Mouse (Mus musculus) cortical plate, adult 2 months (tissue): ENCODE measurements around the gene Caap1.

ENCODE experiments used
- CTCF ChIP-seq: fragments of 200-500 bp; IDR thresholded peaks from 2 replicates; pipeline ENCODE4 v1.5.1; 2011; ENCODE audit warnings: mild to moderate bottlenecking, control low read depth, low read length; ENCODE audit not compliant: insufficient read depth; ENCODE audit errors: extremely low read depth
- POLR2A ChIP-seq: fragments of 200-500 bp; IDR thresholded peaks from 2 replicates; pipeline ENCODE4 v1.6.1; 2011; ENCODE audit warnings: mild to moderate bottlenecking, low read length, control low read depth; ENCODE audit not compliant: insufficient read depth; ENCODE audit errors: extremely low read depth

GRCm38 (mm10) chr4:94564297-94564696 is 7.7 kb upstream of the Caap1 start:
- TF ChIP-seq CTCF = no peak
- TF ChIP-seq POLR2A = no peak
